Mouse (Mus musculus) Muller cell, postnatal 12 days (primary cell): ENCODE data around the gene Gm43638.
"Not testable (repeated sequence)": the region's sequence is repeated elsewhere in the genome, so short reads cannot be mapped to it uniquely, and the experiment has no call there.

Experiments
- DNase-seq: peaks from one replicate; pipeline ENCODE4 v3.0.0-alpha.2; 2015; ENCODE audit errors: inconsistent ontology term

Gm43638 gene

DNA sequence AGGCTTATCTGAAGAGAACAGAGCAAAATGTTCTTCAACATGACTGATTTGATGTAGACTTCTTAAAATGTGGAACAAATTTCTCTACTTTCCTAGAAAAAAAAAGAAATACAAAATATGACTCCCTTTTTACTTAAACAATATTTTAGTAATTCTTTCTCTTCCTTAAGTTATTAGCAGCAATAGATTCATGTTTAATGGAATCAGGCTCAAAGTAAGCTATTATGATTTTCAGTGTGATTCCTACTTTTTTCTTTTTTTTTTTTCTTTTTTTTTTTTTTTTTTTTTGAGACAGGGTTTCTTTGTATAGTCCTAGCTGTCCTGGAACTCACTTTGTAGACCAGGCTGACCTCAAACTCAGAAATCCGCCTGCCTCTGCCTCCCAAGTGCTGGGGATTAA lies at the start of gene Gm43638:
Gm43638 (minus strand) TSS at position 101 of the 400 bp plus-strand sequence.
- not testable (repeated sequence) for DNase-seq

- peak; percentile 18 for DNase-seq
Measured at GRCm38 (mm10) chr5:87535994-87536644, 49.5 kb upstream of the Gm43638 start.

GRCm38 (mm10) chr5:87532288-87532687 lies 45.7 kb upstream of the Gm43638 start:
- no peak for DNase-seq

GRCm38 (mm10) chr5:87523561-87523960 lies 37.0 kb upstream of the Gm43638 start:
- DNase-seq: not testable (repeated sequence)

- DNase-seq: no peak
Measured at GRCm38 (mm10) chr5:87505776-87506458, 19.3 kb upstream of the Gm43638 start.

DNA sequence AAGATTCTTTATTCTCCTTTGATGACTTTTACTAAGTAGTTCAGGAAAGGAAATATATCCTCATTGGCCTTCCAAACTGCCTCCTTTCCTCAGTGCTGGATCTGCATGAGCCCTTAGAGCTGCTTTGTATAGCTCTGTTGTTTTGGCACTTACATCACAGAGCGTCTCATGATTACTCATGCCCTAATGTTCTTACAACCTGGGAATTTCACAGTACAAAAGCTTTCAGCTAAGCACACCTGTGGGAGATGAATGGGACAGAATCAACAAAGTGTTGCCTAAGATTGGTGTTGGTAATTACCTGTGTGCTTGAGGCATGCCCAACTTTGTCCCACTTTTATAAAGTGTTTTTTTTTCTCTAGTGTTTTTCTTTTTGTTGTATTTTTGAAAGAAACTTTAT lies 16.1 kb upstream of the Gm43638 start:
- DNase-seq: no peak

GRCm38 (mm10) chr5:87499341-87499740 lies 12.7 kb upstream of the Gm43638 start:
- peak; percentile 53 for DNase-seq

- DNase-seq: no peak
Measured at GRCm38 (mm10) chr5:87498936-87499335, 12.3 kb upstream of the Gm43638 start.

- no peak for DNase-seq
Measured at GRCm38 (mm10) chr5:87490771-87491170, 4.2 kb upstream of the Gm43638 start, which contains the start of gene Ugt2a1. Gene Ugt2a1, minus strand, starts transcription at chr5:87490871.

- no peak for DNase-seq
Measured at GRCm38 (mm10) chr5:87482160-87482559, 4.4 kb downstream of the Gm43638 start, which contains the start of gene Ugt2a2. Gene Ugt2a2, minus strand, starts transcription at chr5:87482260.

- no peak for DNase-seq
Measured at GRCm38 (mm10) chr5:87458810-87459209, 27.8 kb downstream of the Gm43638 start.

DNA sequence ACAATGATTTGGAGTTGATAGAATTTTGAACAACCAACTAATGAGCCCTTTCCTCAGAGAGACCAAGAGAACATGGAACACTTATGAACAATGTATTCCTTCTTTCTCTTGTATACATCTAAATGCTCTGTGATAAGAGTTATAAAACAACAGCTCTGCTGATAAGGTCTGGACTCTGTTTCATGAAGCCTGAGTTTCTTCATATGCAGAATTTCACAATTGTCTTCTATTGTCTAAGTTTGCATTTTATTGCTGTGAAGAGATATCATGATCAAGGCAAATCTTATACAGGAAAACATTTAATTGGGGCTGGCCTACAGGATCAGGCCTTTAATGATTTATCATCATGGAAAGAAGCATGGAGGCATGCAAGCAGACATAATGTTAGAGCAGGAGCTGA lies 28.9 kb downstream of the Gm43638 start:
- DNase-seq: no peak

GRCm38 (mm10) chr5:87456216-87456850 lies 30.3 kb downstream of the Gm43638 start:
- no peak for DNase-seq

GRCm38 (mm10) chr5:87455519-87455918 lies 31.1 kb downstream of the Gm43638 start:
- DNase-seq: no peak

DNA sequence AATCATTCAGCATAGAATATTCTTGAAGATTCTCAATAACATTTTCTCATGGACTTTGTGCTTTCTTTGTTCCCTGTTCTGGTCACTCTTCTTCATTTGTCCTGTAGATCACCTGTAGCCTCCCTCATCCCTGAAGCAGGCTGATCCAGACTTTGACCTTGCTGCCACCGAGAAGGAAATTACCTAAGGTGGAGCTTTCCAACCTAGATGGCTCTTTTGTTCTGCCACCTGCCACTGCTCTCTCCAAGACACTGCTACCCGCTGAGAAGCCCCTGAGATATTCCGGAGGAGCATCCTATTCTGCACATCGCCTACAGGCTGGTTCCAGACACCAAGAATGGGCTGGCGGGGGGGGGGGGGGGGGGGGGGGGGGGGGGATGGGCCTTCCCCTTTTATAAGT lies 34.1 kb downstream of the Gm43638 start:
- DNase-seq: not testable (repeated sequence)

- DNase-seq: peak; percentile 20
Measured at GRCm38 (mm10) chr5:87436264-87436663, 50.3 kb downstream of the Gm43638 start.

- no peak for DNase-seq
Measured at GRCm38 (mm10) chr5:87425676-87426075, 60.9 kb downstream of the Gm43638 start.

- not testable (repeated sequence) for DNase-seq
Measured at GRCm38 (mm10) chr5:87424041-87424440, 62.6 kb downstream of the Gm43638 start, which contains the start of gene Ugt2b38. Gene Ugt2b38, minus strand, starts transcription at chr5:87424203.
